Mouse (Mus musculus): ENCODE data around the gene Racgap1.

- no peak for TF ChIP-seq CTCF (IDR thresholded peaks at IDR 0.05)
- no peak for TF ChIP-seq EP300 (IDR thresholded peaks at IDR 0.05)
Observed at GRCm38 (mm10) chr15:99684156-99684555, 32.7 kb upstream of the Racgap1 start.

Measured in lung, postnatal 0 days (tissue).